Mouse (Mus musculus) embryonic facial prominence, embryonic 10.5 days (tissue): Measurements from ENCODE around the gene Mrpl53. TPM values are rescaled to one million over a fixed set of nuclear protein-coding genes. Genes with fewer than 3 reads are reported as not detected.
A peak's percentile ranks its signal among the peaks of the same experiment; 100 is the strongest.

Experiments used
- DNase-seq: peaks from one replicate; pipeline ENCODE4 v3.0.0-alpha.2; 2017; ENCODE audit warnings: low spot score
- H3K27ac ChIP-seq: fragments of 300-500 bp; sonication (generic); replicated peaks from 2 replicates; pipeline ENCODE4 v1.5.1; 2016; ENCODE audit warnings: mild to moderate bottlenecking
- H3K27me3 ChIP-seq: fragments of 300-500 bp; sonication (generic); replicated peaks from 2 replicates; pipeline ENCODE4 v1.6.1; 2016; ENCODE audit warnings: low read depth, mild to moderate bottlenecking; ENCODE audit not compliant: poor library complexity, severe bottlenecking
- H3K36me3 ChIP-seq: fragments of 300-500 bp; sonication (generic); replicated peaks from 2 replicates; pipeline ENCODE4 v1.6.1; 2016; ENCODE audit warnings: mild to moderate bottlenecking, moderate library complexity
- H3K4me1 ChIP-seq: fragments of 300-500 bp; sonication (generic); 2 replicates; pipeline ENCODE4 v1.6.1; 2016
- H3K4me3 ChIP-seq: fragments of 300-500 bp; sonication (generic); 2 replicates; pipeline ENCODE4 v1.5.1; 2016; ENCODE audit warnings: mild to moderate bottlenecking, moderate library complexity
- H3K9me3 ChIP-seq: fragments of 300-500 bp; sonication (generic); 2 replicates; pipeline ENCODE4 v1.6.1; 2016; ENCODE audit warnings: mild to moderate bottlenecking
- WGBS: fragments of 180-500 bp; shearing (Covaris S2); methylation state at CpG from one replicate; pipeline ENCODE4 v1.1.7; 2016; 5-methylcytosine and 5-hydroxymethylcytosine counted together
- polyA plus RNA-seq: library from polyadenylated mRNA; unstranded; fragments of >200 nt; fragmentation: Nextera tagmentation; extraction: Ambion mirVana; gene quantifications from 2 replicates; pipeline ENCODE4 v1.2.1, GENCODE M21; 2016

Gene Mrpl53
- polyA plus RNA-seq = 144 and 145 TPM in 2 replicates

DNA sequence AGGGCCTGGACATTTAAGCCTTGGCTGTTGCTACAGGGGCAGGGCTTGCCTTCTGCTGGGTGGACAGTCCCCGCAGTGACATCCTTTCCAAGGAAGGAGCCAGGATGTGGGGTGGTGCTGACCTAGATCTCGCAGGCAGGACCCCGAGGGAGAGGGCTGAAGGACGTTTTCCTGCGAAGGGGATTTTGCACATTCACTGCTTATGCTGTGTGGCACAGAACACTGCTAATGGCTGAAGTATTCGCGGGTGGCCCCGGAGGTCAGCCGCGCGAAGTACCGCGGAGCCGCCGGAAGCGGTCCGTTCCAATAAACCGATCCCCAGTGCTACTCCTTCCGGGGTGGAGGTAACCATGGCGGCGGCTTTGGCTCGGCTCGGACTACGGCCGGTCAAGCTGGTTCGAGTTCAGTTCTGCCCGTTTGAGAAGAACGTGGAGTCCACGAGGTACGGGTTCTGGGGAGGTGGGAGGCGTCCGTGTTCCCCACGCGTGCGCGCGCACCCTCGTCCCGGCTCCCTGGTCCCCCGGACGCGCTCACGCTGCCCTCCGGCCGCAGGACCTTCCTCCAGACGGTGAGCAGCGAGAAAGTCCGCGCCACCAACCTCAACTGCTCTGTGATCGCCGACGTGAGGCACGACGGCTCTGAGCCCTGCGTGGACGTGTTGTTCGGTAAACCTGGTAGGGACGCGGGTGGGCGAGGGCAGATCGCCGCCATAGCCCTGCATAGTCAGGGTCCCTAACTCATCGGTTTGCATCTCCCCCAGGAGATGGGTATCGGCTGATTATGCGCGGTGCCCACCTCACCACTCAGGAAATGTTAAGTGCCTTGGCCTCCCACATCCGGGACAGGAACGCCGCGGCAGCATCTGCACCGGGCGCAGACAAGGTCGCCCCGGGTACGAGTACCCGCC, at the start of gene Mrpl53:
TSS of gene Mrpl53 (plus strand) at position 279 of the 907 bp plus-strand sequence.
- no peaks in the 10 kb centered on the region; the same call in 1 of the 2 replicates for H3K27me3 ChIP-seq
- peaks cover 28% of the 10 kb centered on the region for H3K36me3 ChIP-seq
- peak; percentile 84 for DNase-seq
- H3K9me3 ChIP-seq = no peaks in the 10 kb centered on the region
- H3K4me1 ChIP-seq = peaks cover 25% of the 10 kb centered on the region
- peak within 1 kb of the TSS; percentile 95 for H3K4me3 ChIP-seq
- H3K27ac ChIP-seq = peak within 1 kb of the TSS; percentile 95
- under 1% methylated on average over 76 of the region's 76 CpGs for WGBS

DNA sequence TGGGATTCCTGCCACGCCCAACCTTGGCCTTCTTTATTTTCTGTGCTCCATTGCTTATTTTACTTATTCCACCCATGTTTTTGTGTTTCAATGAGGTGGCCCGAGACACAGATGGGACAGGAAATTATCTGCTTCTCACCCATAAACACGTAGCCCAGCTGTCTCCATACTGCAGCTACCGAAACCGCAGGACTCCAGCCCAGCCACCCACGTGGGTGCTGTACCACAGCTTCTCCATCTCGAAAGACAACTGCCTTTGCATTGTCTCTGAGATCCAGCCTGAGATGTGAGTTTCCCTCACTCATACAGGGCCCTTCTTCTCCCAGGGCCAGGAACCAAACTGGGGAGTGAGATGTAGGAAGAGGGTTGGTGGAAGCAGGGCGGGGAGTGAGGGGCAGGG, 42.8 kb upstream of the Mrpl53 start:
- Histone ChIP-seq H3K4me3 (no peak overlapping the region), H3K36me3 (no peaks in the 10 kb centered on the region), H3K27ac (no peak overlapping the region), H3K27me3 (peaks cover 100% of the 10 kb centered on the region), H3K4me1 (peaks cover 38% of the 10 kb centered on the region), H3K9me3 (no peaks in the 10 kb centered on the region)
- DNase-seq = no peak
- 37% methylated on average over 8 of the region's 8 CpGs for WGBS

GRCm38 (mm10) chr6:83066441-83066840, 42.4 kb upstream of the Mrpl53 start:
- H3K4me3 ChIP-seq = no peak overlapping the region
- no peak overlapping the region for H3K27ac ChIP-seq
- H3K9me3 ChIP-seq = no peaks in the 10 kb centered on the region
- H3K27me3 ChIP-seq = peaks cover 100% of the 10 kb centered on the region
- DNase-seq = no peak
- 28% methylated on average over 6 of the region's 6 CpGs for WGBS
- H3K4me1 ChIP-seq = peaks cover 42% of the 10 kb centered on the region
- H3K36me3 ChIP-seq = no peaks in the 10 kb centered on the region

GRCm38 (mm10) chr6:83068221-83068620, 40.6 kb upstream of the Mrpl53 start:
- H3K36me3 ChIP-seq = no peaks in the 10 kb centered on the region
- 2% methylated on average over 8 of the region's 8 CpGs for WGBS
- H3K27ac ChIP-seq = no peak overlapping the region
- peaks cover 47% of the 10 kb centered on the region for H3K4me1 ChIP-seq
- H3K4me3 ChIP-seq = peak overlapping the region; percentile 51
- H3K9me3 ChIP-seq = no peaks in the 10 kb centered on the region
- H3K27me3 ChIP-seq = peaks cover 100% of the 10 kb centered on the region
- no peak for DNase-seq

GRCm38 (mm10) chr6:83068706-83069487, 39.9 kb upstream of the Mrpl53 start:
- DNase-seq = peak; percentile 67
- Histone ChIP-seq H3K4me3 (peak overlapping the region; percentile 51), H3K27me3 (peaks cover 100% of the 10 kb centered on the region), H3K4me1 (peaks cover 47% of the 10 kb centered on the region), H3K27ac (0 out of 2 replicates have a peak overlapping the region, but pooled peaks have one; percentile 14), H3K36me3 (no peaks in the 10 kb centered on the region), H3K9me3 (no peaks in the 10 kb centered on the region)
- WGBS = under 1% methylated on average over 81 of the region's 81 CpGs

DNA sequence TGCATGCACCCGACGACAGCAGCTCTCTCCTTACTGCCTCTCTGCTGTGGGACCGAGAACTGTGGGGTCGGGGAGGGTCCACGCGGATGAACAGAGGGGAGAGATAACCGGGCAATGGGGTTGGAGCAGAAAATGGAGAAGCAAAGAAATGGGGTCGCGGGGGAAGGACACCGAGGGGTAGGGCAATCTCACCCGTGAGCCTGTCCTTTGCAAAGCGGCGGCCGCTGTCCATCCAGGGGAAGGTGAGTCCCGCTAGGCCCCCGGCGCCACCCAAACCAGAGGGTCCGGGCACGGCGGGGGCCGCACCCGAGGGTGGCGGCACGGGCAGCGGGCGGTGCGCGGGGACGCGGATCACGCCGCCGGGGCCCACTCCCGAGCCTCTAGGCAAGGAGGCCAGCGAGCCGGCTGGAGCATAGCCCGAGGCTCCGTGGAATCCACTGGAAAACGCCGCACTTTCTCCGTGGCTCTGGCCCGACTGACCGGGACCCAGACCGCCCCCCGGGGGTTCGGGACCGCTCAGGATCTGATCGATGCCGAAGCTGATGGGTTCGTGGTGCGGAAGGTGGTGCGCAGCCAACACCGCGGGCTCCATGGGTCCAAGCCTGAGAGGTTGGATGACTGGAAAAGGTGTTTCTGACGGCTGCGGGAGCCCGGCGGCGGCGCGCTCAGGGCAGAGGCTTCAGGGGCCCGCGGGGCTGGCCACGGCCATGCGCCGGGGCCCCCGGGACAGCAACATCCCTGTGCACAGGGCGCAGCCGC, 39.2 kb upstream of the Mrpl53 start:
- 1% methylated on average over 69 of the region's 69 CpGs for WGBS
- peak; percentile 72 for DNase-seq
- Histone ChIP-seq H3K27me3 (peaks cover 100% of the 10 kb centered on the region), H3K27ac (peak overlapping the region; percentile 24; the same call in 1 of the 2 replicates), H3K36me3 (no peaks in the 10 kb centered on the region), H3K9me3 (no peaks in the 10 kb centered on the region), H3K4me3 (peak overlapping the region; percentile 51), H3K4me1 (peaks cover 43% of the 10 kb centered on the region)

GRCm38 (mm10) chr6:83070247-83070310, 38.8 kb upstream of the Mrpl53 start, which contains the start of gene Tlx2:
Tlx2 (minus strand) TSS chr6:83070293.
- peaks cover 43% of the 10 kb centered on the region for H3K4me1 ChIP-seq
- no peak for DNase-seq
- H3K27me3 ChIP-seq = peaks cover 100% of the 10 kb centered on the region
- peak within 1 kb of the TSS; percentile 24; the same call in 1 of the 2 replicates for H3K27ac ChIP-seq
- WGBS = 0% methylated on average over 10 of the region's 10 CpGs
- no peaks in the 10 kb centered on the region for H3K9me3 ChIP-seq
- no peaks in the 10 kb centered on the region for H3K36me3 ChIP-seq
- peak within 1 kb of the TSS; percentile 51 for H3K4me3 ChIP-seq

DNA sequence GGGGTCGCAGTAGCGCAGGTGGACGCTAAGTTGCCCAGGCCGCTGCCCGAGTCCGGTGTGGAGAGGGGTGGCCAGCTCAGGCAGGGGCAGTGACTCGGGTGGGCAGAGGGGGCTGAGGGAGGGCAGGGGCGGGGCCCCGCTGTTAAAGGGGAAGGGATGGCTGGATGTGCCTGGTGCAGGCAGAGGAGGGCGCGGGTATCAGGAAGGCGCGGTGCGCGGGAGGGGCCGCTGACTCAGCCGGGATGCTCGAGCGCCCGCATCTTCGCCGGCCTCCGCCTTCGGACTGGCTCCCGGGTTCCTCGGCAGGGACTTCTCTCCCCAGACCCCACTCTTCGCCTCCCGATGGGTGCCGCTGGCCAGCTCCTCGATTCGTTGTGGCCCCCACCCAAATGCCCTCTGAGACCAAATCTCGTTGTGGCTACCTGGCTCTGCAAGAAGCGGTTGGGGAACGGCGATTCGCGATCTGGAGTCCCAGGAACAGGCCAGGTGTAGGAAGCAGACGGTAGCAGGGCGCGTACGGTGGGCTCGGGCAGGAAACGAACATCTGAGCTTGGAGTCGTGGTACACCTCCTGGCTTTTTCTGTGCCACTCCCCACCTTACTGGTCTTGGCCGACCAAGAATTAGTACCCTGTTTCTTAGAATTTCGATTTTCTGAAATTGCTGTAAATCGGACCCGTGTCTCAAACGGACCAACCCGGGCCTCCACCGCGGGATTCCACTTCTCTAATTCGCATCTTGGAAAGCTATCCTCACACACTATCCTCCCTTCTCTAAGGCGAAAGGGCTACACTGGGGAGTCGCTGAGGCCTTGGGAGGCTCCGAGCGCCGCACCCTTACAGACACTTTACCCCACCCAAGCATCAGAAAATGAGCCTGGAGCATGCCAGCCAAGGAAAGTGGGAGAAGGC, 38.3 kb upstream of the Mrpl53 start:
- peak overlapping the region; percentile 51 for H3K4me3 ChIP-seq
- under 1% methylated on average over 52 of the region's 58 CpGs for WGBS
- H3K4me1 ChIP-seq = peaks cover 43% of the 10 kb centered on the region
- peak; percentile 77 for DNase-seq
- peaks cover 100% of the 10 kb centered on the region for H3K27me3 ChIP-seq
- H3K27ac ChIP-seq = peak overlapping the region; percentile 24; the same call in 1 of the 2 replicates
- no peaks in the 10 kb centered on the region for H3K9me3 ChIP-seq
- no peaks in the 10 kb centered on the region for H3K36me3 ChIP-seq

GRCm38 (mm10) chr6:83071220-83071619, 37.6 kb upstream of the Mrpl53 start:
- Histone ChIP-seq H3K36me3 (no peaks in the 10 kb centered on the region), H3K27me3 (peaks cover 100% of the 10 kb centered on the region), H3K27ac (no peak overlapping the region), H3K4me1 (peaks cover 41% of the 10 kb centered on the region), H3K4me3 (peak overlapping the region; percentile 51), H3K9me3 (no peaks in the 10 kb centered on the region)
- peak; percentile 63 for DNase-seq
- under 1% methylated on average over 24 of the region's 24 CpGs for WGBS

DNA sequence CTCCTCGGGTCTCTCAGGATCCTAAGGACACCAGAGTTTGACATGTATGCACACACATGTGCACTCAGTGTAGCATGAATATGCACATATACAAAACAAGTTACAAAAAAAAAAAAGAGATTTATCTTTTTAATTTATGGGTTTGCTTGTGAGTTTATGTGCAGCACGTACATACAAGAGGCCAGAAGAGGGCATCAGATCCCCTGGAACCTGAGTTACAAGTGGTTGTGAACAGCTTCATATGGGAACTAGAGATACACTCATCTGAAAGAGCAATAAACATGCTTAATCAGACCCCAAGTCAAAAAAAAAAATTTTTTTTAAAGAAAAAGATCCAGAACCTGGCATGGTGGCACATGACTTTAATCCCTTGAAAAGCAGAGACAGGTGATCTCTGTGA, 33.9 kb upstream of the Mrpl53 start:
- Histone ChIP-seq H3K36me3 (peaks cover 2% of the 10 kb centered on the region), H3K4me1 (peaks cover 40% of the 10 kb centered on the region), H3K27me3 (peaks cover 78% of the 10 kb centered on the region), H3K4me3 (no peak overlapping the region), H3K9me3 (no peaks in the 10 kb centered on the region), H3K27ac (no peak overlapping the region)
- DNase-seq = no peak
- WGBS = 20% methylated on average over 2 of the region's 2 CpGs

- under 1% methylated on average over 54 of the region's 54 CpGs for WGBS
- peak; percentile 81 for DNase-seq
- peaks cover 21% of the 10 kb centered on the region for H3K4me1 ChIP-seq
- no peaks in the 10 kb centered on the region for H3K9me3 ChIP-seq
- H3K4me3 ChIP-seq = peak within 1 kb of the TSS; percentile 87
- peaks cover 30% of the 10 kb centered on the region for H3K36me3 ChIP-seq
- peak within 1 kb of the TSS; percentile 95 for H3K27ac ChIP-seq
- H3K27me3 ChIP-seq = peaks cover 71% of the 10 kb centered on the region
Observed at GRCm38 (mm10) chr6:83077630-83078323, 31.1 kb upstream of the Mrpl53 start, which contains the start of gene Pcgf1. Pcgf1 (plus strand) TSS chr6:83077869.
